In genomic region chr7:81272908-81273307, GRCm38 (mm10) we compare ENCODE assay signal across 23 mouse cellular contexts. TPM values are rescaled to one million over a fixed set of nuclear protein-coding genes. Genes with fewer than 3 reads are reported as not detected.
DNase-seq lines count a peak whose midpoint lies in the region; ATAC-seq and TF ChIP-seq lines count a peak whose summit lies in the region.
"Had no signal": no experiment of that assay in that cellular context is flagged by ENCODE, and none has a peak within 500 bp of the region (broad histone marks: within the 10 kb centered on the region; RNA-seq: fewer than 3 reads in every experiment).

No protein-coding gene starts in this region.

- H3K36me3 ChIP-seq in embryonic facial prominence, embryonic 11.5 days (replicated peaks; ENCODE audit: control insufficient read depth, insufficient read depth, low read depth, low read length) = no peaks in the 10 kb centered on the region
- no peaks in the 10 kb centered on the region for H3K36me3 ChIP-seq in embryonic facial prominence, embryonic 10.5 days (replicated peaks)
- H3K36me3 ChIP-seq in heart, postnatal 0 days (replicated peaks; ENCODE audit: control insufficient read depth, insufficient read depth, low read length) = no peaks in the 10 kb centered on the region
- H3K36me3 ChIP-seq in lung, postnatal 0 days (ENCODE audit: insufficient read depth, low read length) = no peaks in the 10 kb centered on the region
- H3K36me3 ChIP-seq: forebrain, embryonic 10.5 days; heart, embryonic 12.5 days had no signal

- TF ChIP-seq CTCF in heart, postnatal 0 days (IDR thresholded peaks at IDR 0.05; ENCODE audit: low read depth) = no peak
- no peak for TF ChIP-seq CTCF in lung, postnatal 0 days (IDR thresholded peaks at IDR 0.05)

- TF ChIP-seq EP300 in heart, postnatal 0 days (IDR thresholded peaks at IDR 0.05; ENCODE audit: low read depth) = no peak
- TF ChIP-seq EP300 in lung, postnatal 0 days (IDR thresholded peaks at IDR 0.05) = peak; percentile 23; the same call in 1 of the 2 replicates

- H3K4me1 ChIP-seq in embryonic facial prominence, embryonic 11.5 days (ENCODE audit: control insufficient read depth, insufficient read depth, low read length) = no peaks in the 10 kb centered on the region
- no peaks in the 10 kb centered on the region for H3K4me1 ChIP-seq in embryonic facial prominence, embryonic 10.5 days
- no peaks in the 10 kb centered on the region for H3K4me1 ChIP-seq in heart, postnatal 0 days (ENCODE audit: control insufficient read depth, insufficient read depth)
- no peaks in the 10 kb centered on the region for H3K4me1 ChIP-seq in lung, postnatal 0 days (ENCODE audit: insufficient read depth, low read depth, low read length)
- H3K4me1 ChIP-seq: forebrain, embryonic 10.5 days; forebrain, embryonic 13.5 days had no signal

- WGBS in embryonic facial prominence, embryonic 11.5 days = 72% methylated on average over 3 of the region's 3 CpGs
- 79% methylated on average over 3 of the region's 3 CpGs for WGBS in embryonic facial prominence, embryonic 10.5 days
- WGBS in heart, postnatal 0 days = 61% methylated on average over 3 of the region's 3 CpGs
- WGBS in lung, postnatal 0 days = 47% methylated on average over 3 of the region's 3 CpGs

- no peak for ATAC-seq in embryonic facial prominence, embryonic 11.5 days (replicated peaks; ENCODE audit: insufficient number of reproducible peaks, low FRiP score, low TSS enrichment, low read depth)
- no peak; the same call in 1 of the 2 replicates for ATAC-seq in heart, postnatal 0 days (ENCODE audit: insufficient read depth, low read depth)
- ATAC-seq in lung, postnatal 0 days = peak; percentile 69
- ATAC-seq: forebrain, embryonic 13.5 days; forebrain, embryonic 16.5 days; hindbrain, postnatal 0 days; inflammation-experienced regulatory T-cells, adult 6 months had no signal

- intact Hi-C loops in heart, postnatal 14 days (cut with DNase I) = no loop called here

- H3K4me3 ChIP-seq in embryonic facial prominence, embryonic 11.5 days (ENCODE audit: low read depth, low read length) = no peak overlapping the region
- no peak overlapping the region for H3K4me3 ChIP-seq in embryonic facial prominence, embryonic 10.5 days
- no peak overlapping the region for H3K4me3 ChIP-seq in heart, postnatal 0 days (ENCODE audit: low read depth, low read length)
- no peak overlapping the region for H3K4me3 ChIP-seq in lung, postnatal 0 days (ENCODE audit: low read depth, low read length)
- H3K4me3 ChIP-seq: forebrain, embryonic 10.5 days; forebrain, embryonic 13.5 days; heart, embryonic 12.5 days had no signal

- no peak overlapping the region for H3K4me2 ChIP-seq in embryonic facial prominence, embryonic 11.5 days (ENCODE audit: low read depth, low read length)
- no peak overlapping the region for H3K4me2 ChIP-seq in heart, postnatal 0 days (ENCODE audit: low read depth, low read length)
- no peak overlapping the region for H3K4me2 ChIP-seq in lung, postnatal 0 days (replicated peaks; ENCODE audit: low read depth, low read length)
- H3K4me2 ChIP-seq: forebrain, embryonic 13.5 days; heart, embryonic 12.5 days; hindbrain, embryonic 14.5 days had no signal

- H3K27ac ChIP-seq in embryonic facial prominence, embryonic 11.5 days (replicated peaks; ENCODE audit: low read depth, low read length) = no peak overlapping the region
- H3K27ac ChIP-seq in embryonic facial prominence, embryonic 10.5 days (replicated peaks) = no peak overlapping the region
- H3K27ac ChIP-seq in heart, postnatal 0 days (ENCODE audit: low read depth) = no peak overlapping the region
- H3K27ac ChIP-seq in lung, postnatal 0 days (ENCODE audit: low read length) = no peak overlapping the region
- H3K27ac ChIP-seq: forebrain, embryonic 10.5 days; forebrain, embryonic 13.5 days; hindbrain, embryonic 14.5 days; hindbrain, postnatal 0 days had no signal

- H3K9me3 ChIP-seq in embryonic facial prominence, embryonic 11.5 days (replicated peaks; ENCODE audit: control insufficient read depth, low read length) = no peaks in the 10 kb centered on the region
- H3K9me3 ChIP-seq in embryonic facial prominence, embryonic 10.5 days = no peaks in the 10 kb centered on the region
- no peaks in the 10 kb centered on the region for H3K9me3 ChIP-seq in heart, postnatal 0 days (replicated peaks; ENCODE audit: control insufficient read depth, low read length)
- no peaks in the 10 kb centered on the region for H3K9me3 ChIP-seq in lung, postnatal 0 days (ENCODE audit: low read length)
- H3K9me3 ChIP-seq: forebrain, embryonic 10.5 days; forebrain, embryonic 13.5 days; heart, embryonic 12.5 days had no signal

- peak; percentile 10 for DNase-seq in embryonic facial prominence, embryonic 11.5 days (ENCODE audit: low spot score)
- DNase-seq in embryonic facial prominence, embryonic 10.5 days (ENCODE audit: low spot score) = no peak
- DNase-seq in heart, postnatal 0 days (ENCODE audit: low spot score) = peak; percentile 54
- DNase-seq in heart, postnatal 14 days = no peak
- DNase-seq in lung, postnatal 0 days (ENCODE audit: low spot score) = peak; percentile 14
- DNase-seq in lung, postnatal 14 days = no peak
- peak; percentile 14 for DNase-seq in R1 (ENCODE audit: low read depth, low spot score)
- no peak for DNase-seq in adrenal gland, adult 8-10 months
- DNase-seq: adrenal gland, postnatal 14 days; cerebellum, adult 11 months; cerebellum, adult 2 months; cerebellum, adult 9-11 months; cerebellum, postnatal 25 days; gastrocnemius, postnatal 10 days; gastrocnemius, postnatal 36 days; heart, postnatal 4 days had no signal

- H3K27me3 ChIP-seq in embryonic facial prominence, embryonic 11.5 days (ENCODE audit: control insufficient read depth, insufficient read depth, low read length) = no peaks in the 10 kb centered on the region
- no peaks in the 10 kb centered on the region for H3K27me3 ChIP-seq in embryonic facial prominence, embryonic 10.5 days (replicated peaks; ENCODE audit: low read depth, poor library complexity, severe bottlenecking)
- no peaks in the 10 kb centered on the region for H3K27me3 ChIP-seq in heart, postnatal 0 days (ENCODE audit: control insufficient read depth, insufficient read depth, low read length)
- no peaks in the 10 kb centered on the region for H3K27me3 ChIP-seq in lung, postnatal 0 days (replicated peaks; ENCODE audit: insufficient read depth, low read length)
- H3K27me3 ChIP-seq: forebrain, embryonic 13.5 days; heart, embryonic 12.5 days had no signal

- no peak overlapping the region for H3K9ac ChIP-seq in embryonic facial prominence, embryonic 11.5 days (replicated peaks; ENCODE audit: low read length)
- H3K9ac ChIP-seq in heart, postnatal 0 days (replicated peaks; ENCODE audit: low read depth, low read length) = no peak overlapping the region
- no peak overlapping the region for H3K9ac ChIP-seq in lung, postnatal 0 days (replicated peaks; ENCODE audit: low read depth)
- H3K9ac ChIP-seq: forebrain, embryonic 13.5 days; heart, embryonic 12.5 days; hindbrain, embryonic 14.5 days had no signal

RNA-seq across cellular contexts. Expression of gene Pde8a, which starts 59.5 kb away (rescaled TPM):
- polyA plus RNA-seq in embryonic facial prominence, embryonic 11.5 days (2014; fragmentation: Nextera tagmentation; extraction: Ambion mirVana) = 4.1 and 5.0 TPM in 2 replicates
- 2.2 and 2.4 TPM in 2 replicates for polyA plus RNA-seq in embryonic facial prominence, embryonic 10.5 days (2016; fragmentation: Nextera tagmentation; extraction: Ambion mirVana)
- 6.9 and 9.6 TPM in 2 replicates for total RNA-seq in heart, postnatal 0 days (2014; rRNA removed; ENCODE audit: low replicate concordance)
- polyA plus RNA-seq in heart, postnatal 0 days (2015; fragmentation: Nextera tagmentation; extraction: Ambion mirVana) = 4.2 and 4.5 TPM in 2 replicates
- 10 to 100 TPM; 13.2 to 14.6 TPM for total RNA-seq in heart, postnatal 14 days (2021)
- polyA plus RNA-seq in lung, postnatal 0 days (2015; fragmentation: Nextera tagmentation; extraction: Ambion mirVana) = 6.1 and 6.5 TPM in 2 replicates
- 10 to 100 TPM; 22.3 to 41.0 (median 31.7) TPM for total RNA-seq in adrenal gland, adult 8-10 months (2022)

Comparison
In these comparisons a context has a peak if more than half of its experiments do, and no peak if none do; other contexts are left out.
1. DNase-seq: peak in embryonic facial prominence, embryonic 11.5 days (single experiment), heart, postnatal 0 days (single experiment), lung, postnatal 0 days (single experiment) and R1 (single experiment); none in embryonic facial prominence, embryonic 10.5 days (single experiment), heart, postnatal 14 days (0 of 2), lung, postnatal 14 days (single experiment) and adrenal gland, adult 8-10 months (single experiment).